Mouse (Mus musculus): ENCODE measurements around the gene Olfr1341. TPM values are rescaled to one million over a fixed set of nuclear protein-coding genes. Genes with fewer than 3 reads are reported as not detected.

Gene Olfr1341
- total RNA-seq (2021), result not detected in 2 replicates
- long read RNA-seq, result 0 reads

- DNase-seq, result no peak
Measured at GRCm38 (mm10) chr4:118703223-118703622, at the start of gene Olfr1341. Gene Olfr1341 (plus strand): TSS chr4:118703523.

DNA sequence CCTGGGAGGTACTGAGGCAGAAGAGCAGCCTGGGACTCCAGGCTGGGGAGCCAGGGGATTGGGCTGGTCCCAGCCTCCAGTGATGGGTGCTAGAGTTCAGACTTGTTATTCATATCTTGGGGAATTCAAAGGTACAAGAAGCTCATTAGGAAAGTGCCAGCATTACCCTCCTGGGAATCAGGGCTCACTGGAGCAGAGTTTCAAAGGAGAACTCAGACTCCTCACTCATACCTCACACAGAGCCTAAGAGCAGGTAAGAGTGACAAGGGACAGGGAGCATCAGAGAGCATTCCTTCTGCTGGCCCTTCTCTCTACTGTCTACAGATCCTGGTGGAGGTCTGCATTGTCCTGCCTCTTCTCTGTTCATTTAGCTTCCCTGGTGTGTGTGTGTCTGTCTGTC, 44.7 kb upstream of the Olfr1341 start, which contains the start of gene Olfr62:
Gene Olfr62 (plus strand): TSS at position 301 of the 400 bp plus-strand sequence.
- no peak for DNase-seq

GRCm38 (mm10) chr4:118687086-118687485, 16.2 kb upstream of the Olfr1341 start:
- DNase-seq, result no peak

GRCm38 (mm10) chr4:118692412-118692973, 10.8 kb upstream of the Olfr1341 start, which contains the start of gene Olfr1342:
Gene Olfr1342 (minus strand): TSS chr4:118692756.
- no peak for DNase-seq

GRCm38 (mm10) chr4:118693812-118694211, 9.5 kb upstream of the Olfr1341 start:
- no peak for DNase-seq

DNA sequence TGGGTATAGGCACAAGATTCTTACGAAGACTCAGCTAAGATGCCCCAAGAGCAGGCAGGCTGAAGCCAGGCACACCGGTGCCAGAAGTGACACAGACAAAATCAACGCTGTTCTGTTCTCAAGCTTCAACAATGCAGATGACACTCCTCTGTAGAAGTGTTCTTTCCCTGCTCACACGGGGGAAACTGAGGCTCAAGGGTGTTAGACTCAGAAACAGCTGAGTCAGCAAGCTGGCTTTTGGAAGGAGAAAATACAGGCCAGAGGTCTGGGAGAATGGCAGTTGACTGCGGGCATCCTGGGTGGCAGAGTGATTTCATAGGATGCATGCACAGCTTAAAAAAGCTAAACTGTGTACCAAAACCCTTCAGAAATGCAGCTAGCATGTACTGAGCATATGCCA, 4.8 kb downstream of the Olfr1341 start:
- no peak for DNase-seq

GRCm38 (mm10) chr4:118711656-118712055, 8.3 kb downstream of the Olfr1341 start:
- DNase-seq, result no peak

DNA sequence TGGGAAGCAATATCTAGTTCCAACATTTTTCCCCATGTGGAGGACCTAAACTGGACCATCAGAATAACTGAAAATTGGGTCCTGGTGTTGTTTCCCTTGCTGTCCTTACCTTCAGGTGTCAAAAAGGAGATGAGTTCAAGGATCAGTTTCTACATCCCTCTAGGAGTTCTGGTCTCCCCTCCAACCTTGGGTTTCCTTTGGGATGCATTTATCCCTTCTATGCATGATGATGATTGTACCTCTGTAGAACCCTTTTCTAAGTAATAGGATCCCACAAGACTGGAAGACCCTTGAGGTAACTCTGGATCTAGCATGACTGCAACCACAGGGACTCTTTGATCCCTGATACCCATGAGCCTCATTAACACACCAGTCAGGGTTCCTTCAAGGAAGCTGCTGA, 16.5 kb downstream of the Olfr1341 start, which contains the start of gene Olfr1340:
Gene Olfr1340 (plus strand): TSS at position 301 of the 400 bp plus-strand sequence.
- no peak for DNase-seq

GRCm38 (mm10) chr4:118721742-118722483, 18.6 kb downstream of the Olfr1341 start:
- peak; percentile 20 for DNase-seq

- no peak for DNase-seq
Measured at GRCm38 (mm10) chr4:118731875-118732274, 28.6 kb downstream of the Olfr1341 start, which contains the start of gene Olfr1339. Gene Olfr1339 (plus strand): TSS chr4:118732175.

GRCm38 (mm10) chr4:118739574-118739973, 36.3 kb downstream of the Olfr1341 start:
- DNase-seq, result no peak

- DNase-seq, result no peak
Measured at GRCm38 (mm10) chr4:118740988-118741698, 37.8 kb downstream of the Olfr1341 start.

- DNase-seq, result no peak
Measured at GRCm38 (mm10) chr4:118741881-118742280, 38.6 kb downstream of the Olfr1341 start.

- no peak for DNase-seq
Measured at GRCm38 (mm10) chr4:118758637-118759036, 55.3 kb downstream of the Olfr1341 start, which contains the start of gene Olfr1338. Gene Olfr1338 (minus strand): TSS chr4:118758737.

Other genes starting within 250 kb of the Olfr1341 start
- gene Mpl, start 246.0 kb upstream of the Olfr1341 start, total RNA-seq (2021), result not detected in 2 replicates
- 36.3 and 44.4 TPM in 2 replicates for gene Tie1, start 213.5 kb upstream of the Olfr1341 start, total RNA-seq (2021)
- not detected in 2 replicates for gene 2610528J11Rik, start 176.5 kb upstream of the Olfr1341 start, total RNA-seq (2021)
- gene Tmem125, start 159.5 kb upstream of the Olfr1341 start, total RNA-seq (2021), result not detected in 2 replicates
- not detected in 2 replicates for gene Cfap57, start 82.7 kb upstream of the Olfr1341 start, total RNA-seq (2021)
- gene Ebna1bp2, start 82.7 kb upstream of the Olfr1341 start, total RNA-seq (2021), result 67.7 and 74.7 TPM in 2 replicates
- not detected in 2 replicates for gene Olfr62, start 44.6 kb upstream of the Olfr1341 start, total RNA-seq (2021)
- not detected in 2 replicates for gene Olfr1342, start 10.8 kb upstream of the Olfr1341 start, total RNA-seq (2021)
- not detected in 2 replicates for gene Olfr1340, start 16.6 kb downstream of the Olfr1341 start, total RNA-seq (2021)
- gene Olfr1339, start 28.7 kb downstream of the Olfr1341 start, total RNA-seq (2021), result not detected in 2 replicates
- gene Olfr1338, start 55.2 kb downstream of the Olfr1341 start, total RNA-seq (2021), result not detected in 2 replicates
- not detected in 2 replicates for gene Olfr1337, start 79.1 kb downstream of the Olfr1341 start, total RNA-seq (2021)
- gene Olfr1335, start 106.4 kb downstream of the Olfr1341 start, total RNA-seq (2021), result not detected in 2 replicates
- gene Olfr1333, start 132.8 kb downstream of the Olfr1341 start, total RNA-seq (2021), result not detected in 2 replicates
- not detected in 2 replicates for gene Olfr1331, start 161.1 kb downstream of the Olfr1341 start, total RNA-seq (2021)
- not detected in 2 replicates for gene Olfr1330, start 185.1 kb downstream of the Olfr1341 start, total RNA-seq (2021)
- not detected in 2 replicates for gene Olfr1329, start 213.9 kb downstream of the Olfr1341 start, total RNA-seq (2021)
- not detected in 2 replicates for gene Olfr1328, start 235.1 kb downstream of the Olfr1341 start, total RNA-seq (2021)